Mouse (Mus musculus) lung, postnatal 10 days (tissue): ENCODE measurements around the gene Xcr1.

ENCODE experiments used
- DNase-seq: peaks from one replicate; pipeline ENCODE4 v3.0.0; 2021

The Xcr1 gene

DNA sequence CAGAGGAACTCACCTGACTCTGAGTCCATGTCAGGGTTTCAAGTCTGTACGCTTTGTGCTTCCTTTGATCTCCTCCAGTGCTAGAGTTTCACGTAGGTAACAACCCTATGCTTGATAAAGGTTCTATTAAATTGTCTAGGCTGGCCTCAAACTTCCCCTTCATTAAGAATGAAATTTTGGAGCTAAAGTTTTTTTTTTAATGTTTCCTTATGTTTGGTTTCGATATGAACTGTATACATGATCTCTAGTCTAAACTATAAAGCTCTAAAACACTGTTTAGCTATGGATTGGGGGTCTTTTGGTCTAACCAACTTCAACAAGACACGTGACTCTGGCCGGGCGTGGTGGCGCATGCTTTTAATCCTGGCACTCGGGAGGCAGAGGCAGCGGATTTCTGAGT lies at the start of gene Xcr1:
TSS of gene Xcr1 (minus strand) at position 101 of the 400 bp plus-strand sequence.
- DNase-seq, result no peak

DNA sequence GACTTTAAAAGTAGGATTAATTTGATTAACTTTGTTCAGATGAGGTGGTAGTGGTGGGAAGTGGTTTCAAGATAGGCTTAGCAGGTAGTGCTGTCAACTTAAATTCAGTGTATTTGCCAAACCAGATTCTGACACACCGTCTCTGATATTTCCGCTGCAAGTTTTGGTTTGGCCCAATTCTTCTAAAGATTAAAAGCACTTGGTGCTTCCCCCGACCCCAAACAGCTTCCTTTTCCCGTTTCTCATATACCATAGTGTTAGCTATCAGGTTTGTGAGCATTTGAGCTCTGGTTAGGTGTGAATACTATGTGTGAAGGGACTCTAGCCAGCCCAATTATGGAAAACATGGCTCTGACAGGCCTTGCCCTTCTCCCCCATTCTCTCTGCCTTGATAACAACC lies 10.2 kb upstream of the Xcr1 start:
- no peak for DNase-seq

DNA sequence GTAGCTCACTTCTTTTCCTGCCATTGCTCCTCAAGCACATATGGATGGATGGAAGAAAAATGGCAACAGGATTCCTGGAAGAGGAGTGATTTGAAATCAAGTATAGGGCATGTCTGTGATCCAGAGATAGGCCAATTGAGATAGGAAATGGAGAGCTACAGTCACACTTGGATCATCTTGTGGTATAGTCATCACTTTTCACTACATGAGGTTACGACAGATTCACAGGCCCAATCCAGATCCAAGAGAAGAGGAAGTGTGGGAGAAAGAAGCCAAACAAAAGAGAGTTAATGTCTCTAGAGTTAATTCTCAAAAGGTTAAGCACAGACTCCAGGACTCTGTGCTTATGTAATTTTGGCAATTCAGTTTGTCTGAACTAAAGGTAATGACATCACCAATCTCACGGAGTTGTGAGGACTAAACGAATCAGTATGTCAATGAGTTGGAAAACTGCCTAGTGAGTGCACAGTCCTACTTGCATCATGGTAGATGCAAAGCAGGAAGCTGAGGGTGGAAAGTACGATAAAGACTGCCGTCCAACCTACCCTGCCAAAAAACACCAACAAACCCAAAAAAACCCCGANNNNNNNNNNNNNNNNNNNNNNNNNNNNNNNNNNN lies 7.4 kb upstream of the Xcr1 start:
- no peak for DNase-seq

DNA sequence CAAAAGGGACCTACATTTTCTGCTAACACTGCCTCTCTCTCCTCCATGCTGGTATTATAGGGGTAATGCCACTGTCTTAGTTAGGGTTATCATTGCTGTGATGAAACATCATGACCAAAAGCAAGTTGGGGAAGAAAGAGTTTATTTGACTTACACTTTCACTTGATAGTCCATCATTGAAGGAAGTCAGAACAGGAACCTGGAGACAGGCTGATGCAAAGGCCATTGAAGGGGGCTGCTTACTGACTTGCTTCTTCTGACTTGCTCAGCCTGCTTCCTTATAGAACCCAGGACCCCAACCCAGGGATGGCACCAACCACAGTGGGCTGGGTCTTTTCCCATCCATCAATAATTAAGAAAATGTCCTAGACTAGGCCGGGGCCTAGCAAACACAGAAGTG lies 1.8 kb upstream of the Xcr1 start:
- DNase-seq, result no peak

DNA sequence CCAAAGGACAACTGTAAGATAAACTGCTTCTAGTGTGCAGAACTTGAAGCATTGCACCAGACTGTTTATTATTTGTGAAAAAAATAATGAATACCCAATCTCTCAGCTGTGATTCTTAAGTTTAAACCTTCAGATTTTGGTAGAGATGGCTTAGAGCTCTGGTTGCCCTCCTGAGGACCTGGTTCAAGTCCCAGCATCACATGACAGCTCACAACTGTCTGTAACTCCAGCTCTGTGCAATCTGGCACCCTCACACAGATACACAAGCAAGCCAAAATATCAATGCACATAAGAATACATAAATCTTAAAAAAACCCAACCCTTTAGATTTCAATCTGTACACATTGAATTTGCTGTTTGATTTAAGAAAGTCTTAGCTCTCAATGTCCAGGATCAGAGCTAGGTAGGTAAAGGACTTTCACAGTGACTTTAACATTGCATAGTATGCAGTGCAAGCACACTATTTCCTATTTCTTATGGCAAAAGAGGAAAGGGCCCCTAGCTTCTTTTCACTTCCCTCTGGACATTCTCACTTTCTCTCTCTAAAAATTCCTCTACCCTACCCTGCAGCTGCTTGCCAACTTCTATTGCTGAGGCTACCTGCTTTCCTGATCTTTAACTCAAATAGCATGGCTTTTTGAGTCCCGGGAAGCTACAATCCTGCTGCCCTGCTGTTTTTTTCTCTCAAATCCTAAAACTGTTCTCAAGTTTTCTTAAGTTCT lies 1.2 kb upstream of the Xcr1 start:
- no peak for DNase-seq

DNA sequence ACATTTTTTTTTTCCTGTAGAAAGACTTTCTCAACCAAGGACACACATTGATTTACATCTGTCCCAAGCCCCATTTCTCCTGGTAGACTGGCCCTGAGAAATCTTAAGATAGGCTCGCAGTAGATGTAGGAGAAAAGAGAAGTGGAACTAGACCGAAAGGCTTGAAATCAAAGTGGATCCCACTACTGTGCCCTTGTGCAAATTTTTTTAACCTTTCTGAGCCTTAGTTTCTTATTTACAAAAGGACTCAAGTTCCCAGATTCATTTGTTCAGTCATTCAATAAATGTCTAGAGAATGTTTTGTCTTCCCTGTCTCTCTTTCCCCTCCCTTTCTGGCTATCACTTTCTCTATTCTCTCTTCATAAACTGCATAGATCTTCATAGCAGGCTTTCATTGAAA lies 5.0 kb downstream of the Xcr1 start:
- DNase-seq, result no peak

DNA sequence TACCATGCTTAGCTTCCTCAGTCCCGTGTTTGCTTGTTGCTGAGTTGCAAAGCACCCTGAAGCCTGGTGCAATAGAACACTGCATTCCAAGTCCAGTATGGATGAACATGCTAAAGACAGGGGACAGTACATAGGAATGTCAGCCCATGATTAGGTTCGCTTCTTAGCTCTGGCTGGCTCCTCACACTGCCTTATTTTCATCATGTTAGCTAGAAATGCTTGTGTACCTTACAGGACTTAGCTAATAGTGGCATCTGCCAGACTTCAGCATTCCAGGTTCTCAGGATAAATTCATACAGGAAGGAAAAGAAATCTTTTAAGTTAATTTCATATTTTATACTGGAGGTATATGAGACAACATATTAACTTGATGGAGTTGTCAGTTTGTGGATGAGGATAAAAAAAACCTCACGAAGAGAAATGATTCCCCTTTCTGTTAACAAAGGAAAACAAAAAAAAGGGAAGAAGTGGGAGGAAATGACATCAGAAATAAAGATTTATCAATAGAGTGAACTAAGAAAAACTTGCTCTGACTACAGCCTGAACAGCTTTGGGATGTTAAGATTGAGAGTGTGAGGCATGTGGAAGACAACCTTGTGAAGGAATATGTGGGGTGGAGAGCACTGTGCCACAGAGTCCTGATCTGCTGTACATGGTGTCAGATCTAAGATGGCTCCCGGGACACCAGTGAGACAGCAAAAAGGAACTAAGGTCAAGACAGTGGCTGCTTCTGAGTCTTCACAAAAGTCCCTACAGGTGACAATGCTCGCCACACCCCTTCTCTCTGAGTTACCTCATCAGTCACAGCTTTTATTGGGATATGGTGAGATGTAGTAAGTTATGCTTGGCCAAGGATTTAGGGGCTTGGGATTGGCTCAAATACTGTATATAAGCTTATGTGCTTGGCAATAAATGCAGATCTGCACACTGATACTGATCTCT lies 9.1 kb downstream of the Xcr1 start:
- no peak for DNase-seq

DNA sequence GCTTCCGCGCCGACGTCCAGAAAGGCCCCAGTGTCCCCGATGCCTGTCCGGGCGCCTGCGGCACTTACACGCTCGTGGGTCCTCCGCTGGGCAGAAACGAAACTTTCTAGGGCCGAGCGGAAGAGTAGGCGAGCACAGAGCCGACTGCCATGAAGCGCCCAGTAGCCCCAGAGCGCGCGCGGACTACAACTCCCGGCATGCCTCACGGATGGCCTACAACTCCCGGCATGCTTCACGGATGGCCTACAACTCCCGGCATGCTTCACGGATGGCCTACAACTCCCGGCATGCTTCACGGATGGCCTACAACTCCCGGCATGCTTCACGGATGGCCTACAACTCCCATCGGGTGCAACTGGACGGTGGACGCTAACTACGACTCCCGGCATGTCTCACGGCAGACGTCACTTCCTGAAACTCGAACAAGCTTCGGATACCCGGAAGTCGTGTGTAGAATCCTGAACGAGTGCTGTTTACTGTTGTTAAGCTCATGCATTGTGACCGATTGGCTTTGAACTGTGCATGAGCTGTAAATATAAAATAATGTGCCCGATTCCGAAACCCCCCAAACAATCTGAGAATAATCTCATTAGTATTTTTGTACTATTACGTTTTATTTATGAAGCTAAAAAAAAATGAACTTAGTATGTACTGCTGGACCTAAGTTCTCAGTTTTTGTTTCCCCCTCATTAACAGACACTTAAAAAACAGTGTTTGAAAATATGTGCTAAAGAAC lies 9.9 kb downstream of the Xcr1 start, which contains the start of gene Fyco1:
TSS of gene Fyco1 (minus strand) at position 187 of the 736 bp plus-strand sequence.
- DNase-seq, result peak; percentile 97

DNA sequence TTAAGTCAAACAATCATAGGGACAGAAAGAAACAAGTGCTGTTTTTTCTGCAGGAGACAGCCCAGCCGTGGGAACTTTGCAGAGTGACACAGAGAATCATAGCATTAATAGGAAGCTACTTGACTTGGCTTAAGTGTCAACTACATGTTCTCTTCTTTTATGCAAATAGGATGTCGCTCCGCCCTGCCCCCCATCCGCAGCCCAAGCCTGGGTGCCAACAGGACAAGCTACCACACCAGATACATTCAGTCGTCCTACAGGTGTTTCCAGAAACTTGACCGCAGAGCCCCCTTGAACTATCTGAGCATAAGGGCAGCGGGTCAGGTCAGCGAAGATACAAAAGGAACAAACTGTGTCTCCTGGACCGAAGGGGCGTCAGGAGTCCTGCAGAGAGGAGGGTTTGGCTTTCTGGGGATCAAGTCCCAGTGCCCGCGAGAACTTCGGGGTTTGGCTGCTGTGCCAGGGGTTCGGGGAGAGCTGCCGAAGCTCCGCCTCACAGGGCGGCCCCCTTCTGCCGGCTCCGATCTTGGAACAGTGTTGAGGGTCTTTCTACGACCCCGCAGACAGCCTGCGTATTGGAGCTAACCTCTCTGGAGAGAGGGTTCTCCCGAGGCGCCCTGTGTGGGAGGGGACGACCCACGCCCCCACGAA lies 10.6 kb downstream of the Xcr1 start:
- peak; percentile 77 for DNase-seq

DNA sequence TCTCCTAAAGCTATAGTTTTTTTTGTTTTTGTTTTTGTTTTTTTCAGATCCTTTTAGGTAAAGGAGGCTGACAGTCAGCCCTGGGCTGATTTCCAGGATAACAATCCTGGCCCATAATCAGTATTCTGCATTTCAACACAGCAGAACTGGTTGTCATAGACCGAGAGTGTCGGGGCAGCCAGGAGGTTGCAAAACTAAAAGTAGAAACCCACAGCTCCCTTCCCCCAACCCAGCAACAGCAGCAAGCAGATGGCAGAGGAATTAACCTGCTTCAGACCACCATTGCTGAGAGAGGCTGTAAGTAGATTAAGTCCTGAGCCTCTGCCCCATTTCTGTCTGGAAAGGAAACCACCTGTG lies 11.1 kb downstream of the Xcr1 start:
- peak; percentile 71 for DNase-seq

DNA sequence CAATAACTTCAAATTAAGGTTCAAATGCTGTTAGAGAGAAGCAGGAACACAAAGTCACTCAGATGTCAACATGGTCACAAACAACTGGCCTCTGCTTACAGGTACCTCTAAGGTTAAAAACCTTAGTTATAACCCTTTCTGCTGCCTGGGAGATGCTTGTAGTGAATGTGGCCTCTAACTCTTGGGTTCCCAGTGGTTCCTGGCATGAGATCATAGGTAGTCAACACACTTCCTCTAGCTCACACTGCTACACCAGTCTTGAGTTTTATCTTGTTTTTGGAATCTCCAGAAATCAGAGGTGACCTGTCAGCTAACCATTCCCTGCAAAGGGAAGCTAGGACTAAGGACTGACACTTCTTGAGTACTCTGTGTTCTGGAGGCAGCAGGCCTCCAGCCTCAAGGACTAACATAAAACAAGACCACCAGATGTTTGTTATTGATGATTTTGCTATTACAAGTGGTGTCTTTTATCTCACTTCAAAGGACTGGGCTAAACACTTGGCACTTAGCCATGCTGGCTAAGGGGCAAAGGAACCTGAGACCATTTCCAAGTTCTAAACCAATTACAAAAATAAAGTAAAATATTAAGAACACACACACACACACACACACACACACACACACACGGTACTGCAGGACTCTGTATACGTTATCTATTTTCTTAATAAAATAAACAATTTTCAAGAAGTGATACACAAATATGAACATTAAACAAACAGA lies 11.7 kb downstream of the Xcr1 start:
- DNase-seq, result no peak

DNA sequence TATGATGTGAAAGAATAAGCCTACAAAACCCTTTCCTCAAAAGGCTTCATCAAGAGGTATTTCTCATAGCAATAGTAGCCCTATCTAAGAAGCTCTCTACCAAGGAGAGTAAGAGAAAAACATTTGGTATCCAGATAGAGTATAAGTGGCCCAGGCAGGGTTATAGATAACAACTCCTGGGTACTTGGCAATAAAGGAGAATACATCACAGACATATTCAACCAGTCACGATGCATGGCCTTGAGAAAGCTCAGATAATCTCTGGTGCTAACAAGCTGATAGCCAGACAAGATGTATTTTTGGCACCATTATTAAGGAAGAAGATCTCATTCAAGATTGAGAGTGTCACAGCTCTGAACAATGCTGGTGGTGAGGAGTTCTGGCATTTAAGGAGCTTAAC lies 15.3 kb downstream of the Xcr1 start:
- no peak for DNase-seq

DNA sequence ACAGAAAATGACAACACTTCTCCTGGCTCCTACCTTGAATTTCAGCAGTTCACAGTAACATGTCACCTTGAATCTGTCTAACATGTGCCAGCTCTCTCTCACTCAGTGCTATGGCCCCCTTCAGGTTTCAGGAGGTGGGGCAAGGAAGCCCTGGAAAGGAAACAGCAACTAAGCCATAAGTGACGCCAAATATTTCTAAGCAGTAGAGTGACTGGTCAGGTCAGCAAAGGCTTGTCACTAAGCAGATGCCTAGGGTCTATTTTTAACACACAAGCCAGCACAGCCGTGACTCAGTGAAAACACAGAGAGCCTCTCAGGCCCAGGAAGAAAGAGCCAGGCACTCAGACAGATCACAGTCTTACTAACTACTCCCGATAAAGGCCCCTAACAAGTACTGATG lies 16.7 kb downstream of the Xcr1 start:
- DNase-seq, result peak; percentile 49

DNA sequence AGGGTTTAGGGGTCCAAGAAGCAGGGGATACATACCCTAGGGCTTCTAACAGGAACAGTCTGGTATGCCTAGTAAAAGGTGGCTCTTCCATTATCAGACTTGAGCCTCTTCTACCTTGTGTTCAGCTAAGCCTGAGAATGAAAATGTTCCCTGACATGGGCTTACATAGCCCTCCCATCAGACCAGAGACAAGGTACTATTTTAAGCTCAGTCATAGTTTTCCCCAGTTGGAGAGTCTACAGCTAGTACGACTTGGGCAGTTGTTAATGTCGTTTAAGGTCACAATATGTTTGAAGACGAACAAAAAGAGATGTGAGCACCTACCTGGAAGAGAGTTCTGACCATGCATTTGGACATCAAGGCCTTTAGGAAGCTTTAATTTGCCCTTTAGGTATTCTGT lies 17.4 kb downstream of the Xcr1 start:
- no peak for DNase-seq

DNA sequence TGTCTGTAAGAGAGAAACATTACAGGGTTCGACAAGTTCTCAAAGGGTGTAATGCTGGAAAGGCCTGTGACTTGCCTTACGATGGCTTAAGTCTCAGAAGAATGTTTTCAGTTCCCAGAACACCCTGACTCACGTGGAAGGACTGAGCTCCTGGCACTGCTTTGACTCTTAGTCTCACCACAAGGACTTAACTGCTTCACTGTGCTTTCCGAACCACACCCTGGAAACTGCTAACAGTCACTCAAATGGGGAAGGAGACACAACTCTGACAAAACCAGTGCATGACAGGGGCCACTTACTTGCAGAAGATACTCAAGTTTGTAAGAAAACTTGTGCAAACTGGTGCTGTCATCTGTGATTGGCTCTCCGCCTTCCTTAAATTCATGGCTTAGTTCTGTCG lies 21.6 kb downstream of the Xcr1 start:
- DNase-seq, result no peak

DNA sequence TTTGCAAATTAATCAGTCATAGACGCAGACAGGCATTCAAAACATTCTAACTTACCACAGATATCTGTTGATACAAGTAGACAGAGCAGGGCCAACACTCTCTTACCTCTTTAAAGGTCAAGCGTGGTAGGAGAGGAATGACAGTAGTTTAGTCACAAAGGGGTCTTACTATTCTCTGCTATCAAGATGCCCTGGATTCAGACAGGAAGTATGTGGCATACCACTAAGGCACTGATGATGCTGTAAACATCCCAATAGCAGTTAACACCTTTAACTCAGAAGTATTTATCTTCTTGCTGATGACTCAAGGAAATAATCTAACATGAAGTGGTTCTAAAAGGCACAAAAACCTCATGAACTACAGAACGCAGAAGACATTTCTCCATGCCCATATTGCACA lies 26.0 kb downstream of the Xcr1 start:
- no peak for DNase-seq

DNA sequence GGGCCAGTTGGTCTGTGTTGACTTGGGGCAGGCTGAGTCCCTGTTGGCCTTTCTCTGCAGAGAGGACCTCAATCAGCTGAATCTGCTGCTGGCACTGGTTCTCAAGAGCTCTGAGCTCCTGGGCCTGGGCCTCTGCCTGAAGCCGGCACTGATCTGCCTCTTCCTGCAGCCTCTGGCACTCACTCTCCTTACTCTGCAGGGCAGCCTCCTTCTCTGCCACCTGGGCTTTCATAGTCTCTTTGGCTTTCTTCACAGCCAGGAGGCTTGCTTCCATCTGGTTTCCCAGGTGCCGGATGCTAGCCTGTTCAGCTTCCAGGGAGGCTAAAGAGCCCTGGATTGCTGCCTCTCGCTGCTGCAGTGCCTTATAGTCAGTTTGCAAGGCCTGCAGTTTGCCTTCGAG lies 32.9 kb downstream of the Xcr1 start:
- no peak for DNase-seq

DNA sequence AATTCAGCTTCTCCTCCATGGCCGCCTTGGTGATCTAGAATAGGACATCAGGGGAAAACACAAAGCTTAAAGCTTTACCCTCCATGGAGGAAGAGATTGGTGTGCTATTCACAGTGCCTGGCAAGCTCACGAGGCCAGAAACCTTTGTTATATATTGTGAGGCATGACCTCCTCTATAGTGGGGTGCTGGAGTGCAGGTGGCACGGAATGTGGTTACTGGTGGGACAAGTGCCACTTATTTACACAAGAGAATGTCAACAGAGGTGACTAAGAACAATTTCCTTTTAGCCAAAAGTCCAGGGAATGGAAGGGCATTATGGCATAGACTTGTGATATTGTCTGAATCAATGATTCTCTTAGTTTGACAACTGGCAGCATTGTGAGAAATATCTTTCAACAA lies 35.2 kb downstream of the Xcr1 start:
- no peak for DNase-seq

DNA sequence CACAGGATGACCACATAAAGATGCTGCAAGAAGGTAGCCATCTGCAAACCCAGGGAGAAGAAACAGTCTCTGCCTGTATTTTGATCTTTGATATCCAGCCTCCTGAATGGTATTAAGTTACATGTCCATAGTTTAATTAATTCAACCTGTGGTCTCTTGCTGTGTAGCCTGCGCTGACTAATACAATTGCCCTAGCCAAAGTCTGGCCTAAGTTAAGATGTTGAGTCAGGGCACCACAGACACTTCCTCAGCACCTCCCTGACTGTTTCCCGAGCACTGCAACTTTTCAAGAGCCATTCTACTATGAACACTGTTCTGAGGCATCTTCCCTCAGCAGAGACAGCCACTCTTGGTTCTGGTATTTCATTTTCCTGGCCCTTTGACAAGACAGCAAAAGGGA lies 43.2 kb downstream of the Xcr1 start:
- DNase-seq, result no peak

DNA sequence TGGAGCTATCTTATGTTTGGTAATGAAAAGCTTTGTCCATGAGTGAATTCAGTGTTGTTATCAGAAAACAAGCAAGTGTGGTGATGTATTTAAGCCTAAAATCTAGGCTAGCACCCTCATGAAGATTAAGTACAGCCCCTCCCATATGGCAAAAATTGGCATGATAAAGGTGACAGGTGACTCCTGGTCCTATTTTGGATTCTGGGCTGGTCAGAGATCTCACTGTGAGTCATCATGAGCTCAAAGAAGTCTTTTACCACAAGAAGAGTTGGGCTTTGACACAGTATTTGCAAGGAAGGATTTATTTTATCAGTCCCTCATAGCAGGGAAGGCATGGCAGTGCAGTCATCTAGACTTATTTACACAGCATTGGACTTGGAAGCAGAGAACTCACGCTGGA lies 45.8 kb downstream of the Xcr1 start:
- DNase-seq, result no peak

DNA sequence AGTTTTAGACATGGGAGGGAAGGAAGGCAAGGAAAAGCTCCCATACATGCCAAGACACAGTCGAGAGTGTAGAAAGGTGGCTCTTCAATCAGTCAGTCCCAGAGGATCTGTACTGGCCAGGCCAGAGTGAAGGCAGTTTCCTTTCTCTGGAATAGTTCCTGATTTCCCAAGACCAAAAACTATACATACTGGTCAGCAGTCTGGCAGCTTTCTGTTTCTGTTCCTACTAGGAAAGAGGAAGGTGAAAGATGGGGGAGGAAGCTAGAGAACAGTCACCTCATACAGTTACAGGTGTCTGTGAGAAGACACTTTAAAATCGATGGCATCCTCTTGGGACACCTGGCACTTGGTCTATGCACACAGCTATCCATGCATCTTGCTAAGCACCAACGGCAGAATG lies 46.4 kb downstream of the Xcr1 start:
- no peak for DNase-seq

DNA sequence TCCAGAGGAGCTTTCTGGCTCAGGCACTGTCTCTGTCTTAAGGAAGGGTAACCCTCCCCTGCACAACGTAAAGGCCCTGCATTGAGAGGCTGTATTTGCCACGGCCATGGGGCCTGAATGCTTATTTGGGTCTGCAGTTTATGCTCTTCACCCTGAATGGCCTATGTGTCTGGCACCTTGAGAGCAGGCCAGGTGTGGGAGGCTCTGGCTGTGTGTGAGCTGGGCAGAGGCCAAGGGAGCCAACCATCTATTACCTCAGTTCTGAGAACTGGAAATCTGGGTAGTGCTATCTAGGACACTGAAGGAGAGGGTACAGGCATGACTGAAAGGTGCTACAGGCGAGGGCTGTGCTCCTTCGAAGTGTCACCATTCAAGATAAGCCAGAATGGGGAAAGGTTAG lies 47.0 kb downstream of the Xcr1 start:
- DNase-seq, result no peak
